22 mouse cellular contexts compared by ENCODE assay signal in the genomic region with DNA sequence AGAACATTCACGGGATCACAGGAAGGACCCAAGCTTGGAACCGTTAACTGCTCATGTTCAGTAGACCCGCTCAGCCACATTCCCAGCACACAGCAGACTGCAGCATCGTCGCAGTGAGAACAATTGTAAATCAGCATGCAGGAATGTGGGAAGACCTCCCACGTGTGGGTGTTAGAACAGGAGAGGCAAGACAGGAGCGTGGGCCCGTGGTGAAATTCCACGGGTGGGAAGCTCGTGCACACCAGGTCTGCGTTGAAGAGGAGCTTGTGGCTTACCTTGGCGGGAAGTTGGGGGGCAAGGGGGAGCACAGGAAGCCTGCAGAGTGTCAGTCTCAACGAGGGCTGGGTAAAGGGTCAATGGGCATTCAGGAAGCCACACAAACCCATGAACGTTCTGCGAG.
A peak's percentile ranks its signal among the peaks of the same experiment; 100 is the strongest.
DNase-seq lines count a peak whose midpoint lies in the region; ATAC-seq lines count a peak whose summit lies in the region.
"Had no signal": no experiment of that assay in that cellular context is flagged by ENCODE, and none has a peak within 500 bp of the region (broad histone marks: within the 10 kb centered on the region; RNA-seq: fewer than 3 reads in every experiment).

No protein-coding gene starts in this region.

- H3K4me3 ChIP-seq in forebrain, embryonic 11.5 days (ENCODE audit: low read depth, low read length) = no peak overlapping the region
- no peak overlapping the region for H3K4me3 ChIP-seq in forebrain, embryonic 15.5 days
- H3K4me3 ChIP-seq: heart, embryonic 10.5 days; stomach, embryonic 15.5 days had no signal

- H3K4me2 ChIP-seq in forebrain, embryonic 11.5 days (ENCODE audit: low read depth, low read length, severe bottlenecking) = no peak overlapping the region
- H3K4me2 ChIP-seq in forebrain, embryonic 15.5 days (replicated peaks) = no peak overlapping the region
- H3K4me2 ChIP-seq: stomach, embryonic 15.5 days had no signal

- H3K4me1 ChIP-seq in forebrain, embryonic 11.5 days (replicated peaks; ENCODE audit: control insufficient read depth, insufficient read depth, low read length) = no peaks in the 10 kb centered on the region
- no peaks in the 10 kb centered on the region for H3K4me1 ChIP-seq in forebrain, embryonic 15.5 days
- H3K4me1 ChIP-seq: stomach, embryonic 15.5 days had no signal

- no peak for ATAC-seq in forebrain, embryonic 11.5 days (replicated peaks; ENCODE audit: low FRiP score)
- ATAC-seq in forebrain, embryonic 15.5 days (replicated peaks) = no peak
- ATAC-seq: forebrain, embryonic 14.5 days; hindbrain, postnatal 0 days had no signal

- H3K36me3 ChIP-seq in forebrain, embryonic 11.5 days (ENCODE audit: control insufficient read depth, insufficient read depth, low read length) = no peaks in the 10 kb centered on the region
- no peaks in the 10 kb centered on the region for H3K36me3 ChIP-seq in forebrain, embryonic 15.5 days
- H3K36me3 ChIP-seq: heart, embryonic 10.5 days; stomach, embryonic 15.5 days had no signal

- H3K9ac ChIP-seq in forebrain, embryonic 11.5 days (ENCODE audit: low read length) = no peak overlapping the region
- H3K9ac ChIP-seq in forebrain, embryonic 15.5 days (replicated peaks) = no peak overlapping the region
- H3K9ac ChIP-seq: stomach, embryonic 15.5 days had no signal

- 72% methylated on average over 15 of the region's 15 CpGs for WGBS in forebrain, embryonic 11.5 days
- WGBS in forebrain, embryonic 15.5 days = 66% methylated on average over 15 of the region's 15 CpGs

- H3K9me3 ChIP-seq in forebrain, embryonic 11.5 days (ENCODE audit: control insufficient read depth, low read length) = no peaks in the 10 kb centered on the region
- H3K9me3 ChIP-seq in forebrain, embryonic 15.5 days = no peaks in the 10 kb centered on the region
- H3K9me3 ChIP-seq: heart, embryonic 10.5 days; stomach, embryonic 15.5 days had no signal

- DNase-seq in forebrain, embryonic 11.5 days (ENCODE audit: low spot score) = peak; percentile 49
- DNase-seq in right cerebral cortex, adult 2 months (ENCODE audit: low spot score in 2 of 2) = peak; percentile 59 to 62
- DNase-seq in right cerebral cortex, postnatal 14 days = no peak
- DNase-seq in left cerebral cortex, adult 9 months (ENCODE audit: low spot score in 2 of 2) = peak; percentile 59 to 70
- DNase-seq in lung, postnatal 10 days = no peak
- no peak for DNase-seq in thymus, postnatal 0 days (ENCODE audit: low spot score)
- no peak for DNase-seq in c-Kit-positive CD71-positive TER-119-positive erythroid progenitor cells, embryonic 14.5 days (ENCODE audit: low spot score)
- DNase-seq: cerebellum, adult 8-10 months; embryo, embryonic 11 days; kidney, adult 18-20 months; liver; lung, adult 18-20 months; midbrain, embryonic 14.5 days; spleen, adult 18-20 months; thymus, postnatal 14 days had no signal

- no peaks in the 10 kb centered on the region for H3K27me3 ChIP-seq in forebrain, embryonic 11.5 days (ENCODE audit: control insufficient read depth, insufficient read depth, low read length)
- no peaks in the 10 kb centered on the region for H3K27me3 ChIP-seq in forebrain, embryonic 15.5 days
- H3K27me3 ChIP-seq: CH12.LX; stomach, embryonic 15.5 days had no signal

- no peak overlapping the region for H3K27ac ChIP-seq in forebrain, embryonic 11.5 days (ENCODE audit: low read depth, low read length)
- H3K27ac ChIP-seq in forebrain, embryonic 15.5 days (replicated peaks) = no peak overlapping the region
- H3K27ac ChIP-seq: heart, embryonic 10.5 days; hindbrain, postnatal 0 days; macrophage; stomach, embryonic 15.5 days had no signal

Comparison
In these comparisons a context has a peak if more than half of its experiments do, and no peak if none do; other contexts are left out.
1. DNase-seq: peak in forebrain, embryonic 11.5 days (single experiment), right cerebral cortex, adult 2 months (2 of 2) and left cerebral cortex, adult 9 months (2 of 2); none in right cerebral cortex, postnatal 14 days (single experiment), lung, postnatal 10 days (single experiment), thymus, postnatal 0 days (single experiment) and c-Kit-positive CD71-positive TER-119-positive erythroid progenitor cells, embryonic 14.5 days (single experiment).